Mouse (Mus musculus) limb, embryonic 14.5 days (tissue): Measurements from ENCODE around the gene Natd1. TPM values are rescaled to one million over a fixed set of nuclear protein-coding genes. Genes with fewer than 3 reads are reported as not detected.

Experiments
- ATAC-seq: fragments of 200-750 bp; cut with Nextera tagmentation; 2 replicates; pipeline ENCODE4 v1.8.0; 2017; ENCODE audit warnings: low read depth, moderate number of reproducible peaks, moderate TSS enrichment; ENCODE audit not compliant: low FRiP score
- DNase-seq: peaks from one replicate; pipeline ENCODE4 v3.0.0-alpha.2; 2015; ENCODE audit warnings: low spot score
- H3K27ac ChIP-seq: fragments of 300-500 bp; sonication (generic); replicated peaks from 2 replicates; pipeline ENCODE4 v1.5.1; 2014; ENCODE audit warnings: low read depth, mild to moderate bottlenecking, low read length, moderate library complexity, mixed read lengths
- H3K27me3 ChIP-seq: fragments of 300-500 bp; sonication (generic); 2 replicates; pipeline ENCODE4 v1.6.1; 2014; ENCODE audit warnings: low read length, mixed read lengths; ENCODE audit not compliant: control insufficient read depth, insufficient read depth
- H3K36me3 ChIP-seq: fragments of 300-500 bp; sonication (generic); 2 replicates; pipeline ENCODE4 v1.6.1; 2014; ENCODE audit warnings: mild to moderate bottlenecking, low read length, moderate library complexity, mixed read lengths; ENCODE audit not compliant: control insufficient read depth, insufficient read depth
- H3K4me1 ChIP-seq: fragments of 300-500 bp; sonication (generic); 2 replicates; pipeline ENCODE4 v1.6.1; 2014; ENCODE audit warnings: antibody characterized with exemption, low read length, mixed read lengths; ENCODE audit not compliant: control insufficient read depth, insufficient read depth
- H3K4me2 ChIP-seq: fragments of 300-500 bp; sonication (generic); replicated peaks from 2 replicates; pipeline ENCODE4 v1.6.1; 2014; ENCODE audit warnings: low read depth, mild to moderate bottlenecking, low read length, moderate library complexity; ENCODE audit not compliant: severe bottlenecking
- H3K4me3 ChIP-seq: fragments of 300-500 bp; sonication (generic); replicated peaks from 2 replicates; pipeline ENCODE4 v1.5.1; 2014; ENCODE audit warnings: low read length
- H3K9ac ChIP-seq: fragments of 300-500 bp; sonication (generic); 2 replicates; pipeline ENCODE4 v1.6.1; 2014; ENCODE audit warnings: mild to moderate bottlenecking, low read depth, low read length, moderate library complexity; ENCODE audit not compliant: severe bottlenecking
- H3K9me3 ChIP-seq: fragments of 300-500 bp; sonication (generic); 2 replicates; pipeline ENCODE4 v1.6.1; 2016; ENCODE audit warnings: low read length; ENCODE audit not compliant: control insufficient read depth
- POLR2A ChIP-seq: fragments of 200-500 bp; IDR thresholded peaks from 2 replicates; pipeline ENCODE4 v1.8.0; 2012; ENCODE audit warnings: inconsistent platforms, mild to moderate bottlenecking, moderate library complexity, borderline replicate concordance; ENCODE audit not compliant: insufficient read depth, insufficient read length; ENCODE audit errors: extremely low read depth
- WGBS: fragments of 180-500 bp; shearing (Covaris S2); extraction: QIAGEN DNeasy Blood & Tissue Kit; methylation state at CpG from one replicate; pipeline ENCODE4 v1.1.7; 2014; 5-methylcytosine and 5-hydroxymethylcytosine counted together
- polyA plus RNA-seq, 2 experiments: library from polyadenylated mRNA; depleted of rRNA in 1 of 2; stranded (reverse) in 1 of 2; unstranded in 1 of 2; fragments of >200 nt; fragmentation: Nextera tagmentation in 1 of 2; extraction: Ambion mirVana in 1 of 2; gene quantifications; 2 replicates each; pipeline versions ENCODE4 v1.2.1 to v1.2.3; 2012 to 2014

Natd1 gene
- polyA plus RNA-seq, 2 experiments: 21.6 to 25.5 TPM

DNA sequence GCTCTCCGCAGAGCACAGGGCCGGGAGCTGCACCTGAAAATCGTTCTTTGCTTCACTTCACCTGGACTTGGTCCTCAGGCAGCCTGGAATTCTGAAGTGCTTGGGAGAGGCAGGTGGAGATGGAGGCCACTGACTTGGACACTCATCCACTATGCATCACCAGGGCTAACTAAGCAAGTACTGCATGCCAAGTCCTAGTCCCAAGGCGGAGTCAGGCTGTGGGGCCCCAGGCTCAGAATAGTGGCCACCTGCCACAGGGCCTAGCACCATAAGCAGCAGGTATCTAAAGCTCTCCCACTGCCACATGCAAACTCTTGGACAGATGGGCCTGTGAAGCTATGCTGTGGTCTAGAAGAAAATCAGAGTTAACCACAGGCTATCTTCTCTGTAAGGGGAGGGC is 8.1 kb downstream of the Natd1 start:
- no peak overlapping the region for H3K9ac ChIP-seq
- H3K27me3 ChIP-seq: no peaks in the 10 kb centered on the region
- H3K4me1 ChIP-seq: peaks cover 7% of the 10 kb centered on the region; the same call in 1 of the 2 replicates
- WGBS: 81% methylated on average over 4 of the region's 4 CpGs
- no peak overlapping the region for H3K27ac ChIP-seq
- no peak overlapping the region for H3K4me3 ChIP-seq
- TF ChIP-seq POLR2A: no peak
- H3K36me3 ChIP-seq: peaks cover 34% of the 10 kb centered on the region
- no peak overlapping the region for H3K4me2 ChIP-seq
- ATAC-seq (no peak), DNase-seq (no peak)
- no peaks in the 10 kb centered on the region for H3K9me3 ChIP-seq

DNA sequence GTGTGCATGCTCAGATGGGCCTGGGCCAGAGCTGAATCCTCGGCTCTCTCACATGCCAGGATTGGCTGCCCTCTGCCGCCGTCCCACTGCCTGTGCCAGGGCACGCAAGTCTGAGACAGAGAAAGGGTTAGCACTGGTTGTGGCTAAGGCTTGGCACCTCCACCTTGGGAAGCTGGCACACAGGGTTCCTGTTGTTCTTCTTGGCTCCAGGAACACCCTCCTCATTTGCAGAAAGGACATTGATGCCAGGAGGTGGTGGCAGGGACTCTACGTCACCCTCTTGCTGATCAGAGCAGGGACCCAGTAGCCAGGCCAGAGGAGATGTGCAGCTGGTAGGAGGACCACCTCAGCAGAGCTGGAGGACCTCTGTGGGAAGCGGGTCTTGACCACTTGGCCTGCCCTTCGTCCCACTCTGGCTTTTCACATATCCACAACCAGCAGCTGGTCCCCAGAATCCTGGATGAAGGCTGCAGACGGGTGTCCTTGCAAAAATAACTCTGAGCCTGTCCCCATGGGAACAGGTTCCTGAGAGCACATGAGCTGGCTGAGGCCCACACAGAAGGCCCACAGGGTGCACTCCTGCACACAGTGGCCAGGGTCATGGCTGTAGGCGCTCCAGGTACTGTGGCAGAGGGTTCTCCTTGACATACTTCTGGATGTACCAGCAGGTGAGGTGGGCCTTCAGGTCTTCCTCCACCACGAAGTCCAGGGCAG is 9.0 kb downstream of the Natd1 start:
- Histone ChIP-seq H3K9ac (no peak overlapping the region), H3K36me3 (peaks cover 34% of the 10 kb centered on the region), H3K9me3 (no peaks in the 10 kb centered on the region), H3K27ac (no peak overlapping the region), H3K4me1 (peaks cover 7% of the 10 kb centered on the region; the same call in 1 of the 2 replicates), H3K4me2 (no peak overlapping the region), H3K4me3 (no peak overlapping the region), H3K27me3 (no peaks in the 10 kb centered on the region)
- WGBS: 92% methylated on average over 10 of the region's 10 CpGs
- DNase-seq (no peak), ATAC-seq (no peak)
- TF ChIP-seq POLR2A: no peak

DNA sequence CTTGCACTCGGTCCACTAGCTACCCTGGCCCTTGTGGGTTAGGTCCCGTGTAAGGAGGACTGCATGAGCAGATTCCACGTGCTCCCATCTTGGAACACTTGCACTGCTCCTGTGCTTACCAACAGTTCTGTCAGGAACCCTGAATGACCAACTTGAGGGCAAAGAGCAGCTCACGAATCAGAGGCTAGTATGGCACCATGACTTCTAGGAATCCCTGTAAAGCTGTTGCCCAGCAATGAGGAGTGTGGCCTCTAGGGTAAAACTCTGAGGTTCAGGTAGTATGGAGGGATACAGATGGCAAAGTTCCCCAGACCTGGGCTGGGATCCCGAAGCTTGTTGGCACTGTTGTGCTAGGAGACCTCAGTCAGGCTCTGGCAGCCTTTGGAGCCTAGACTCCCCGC is 10.9 kb downstream of the Natd1 start:
- no peak for TF ChIP-seq POLR2A
- Histone ChIP-seq H3K27me3 (no peaks in the 10 kb centered on the region), H3K9ac (no peak overlapping the region), H3K4me2 (no peak overlapping the region), H3K4me3 (no peak overlapping the region), H3K9me3 (no peaks in the 10 kb centered on the region), H3K4me1 (peaks cover 7% of the 10 kb centered on the region; the same call in 1 of the 2 replicates), H3K36me3 (peaks cover 34% of the 10 kb centered on the region), H3K27ac (no peak overlapping the region)
- DNase-seq: no peak
- no peak for ATAC-seq
- WGBS: 85% methylated on average over 6 of the region's 6 CpGs

DNA sequence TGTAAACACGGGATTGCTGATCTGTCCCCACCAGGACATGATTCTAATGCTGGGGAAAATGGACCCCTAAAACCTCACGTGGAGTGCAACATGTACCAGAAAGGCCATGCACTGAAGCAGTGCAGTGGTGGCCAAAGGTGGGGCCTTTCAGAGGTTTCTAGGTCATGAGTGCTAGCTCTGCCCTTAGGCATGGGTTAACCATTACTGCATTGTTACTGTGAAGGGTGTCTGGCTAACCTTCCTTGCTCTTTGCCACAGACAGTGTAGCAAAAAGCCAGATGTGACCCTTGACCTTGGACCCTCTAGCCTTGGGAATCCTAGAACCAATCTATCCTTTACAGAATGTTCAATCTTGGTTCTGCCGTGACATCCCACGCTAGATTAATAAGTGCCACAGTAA is 12.1 kb downstream of the Natd1 start:
- no peak overlapping the region for H3K4me3 ChIP-seq
- no peaks in the 10 kb centered on the region for H3K27me3 ChIP-seq
- no peak for TF ChIP-seq POLR2A
- H3K27ac ChIP-seq: no peak overlapping the region
- no peak for DNase-seq
- no peaks in the 10 kb centered on the region for H3K9me3 ChIP-seq
- no peak overlapping the region for H3K9ac ChIP-seq
- H3K4me2 ChIP-seq: no peak overlapping the region
- 18% methylated on average over 4 of the region's 4 CpGs for WGBS
- peaks cover 7% of the 10 kb centered on the region; the same call in 1 of the 2 replicates for H3K4me1 ChIP-seq
- peaks cover 34% of the 10 kb centered on the region for H3K36me3 ChIP-seq
- ATAC-seq: no peak

DNA sequence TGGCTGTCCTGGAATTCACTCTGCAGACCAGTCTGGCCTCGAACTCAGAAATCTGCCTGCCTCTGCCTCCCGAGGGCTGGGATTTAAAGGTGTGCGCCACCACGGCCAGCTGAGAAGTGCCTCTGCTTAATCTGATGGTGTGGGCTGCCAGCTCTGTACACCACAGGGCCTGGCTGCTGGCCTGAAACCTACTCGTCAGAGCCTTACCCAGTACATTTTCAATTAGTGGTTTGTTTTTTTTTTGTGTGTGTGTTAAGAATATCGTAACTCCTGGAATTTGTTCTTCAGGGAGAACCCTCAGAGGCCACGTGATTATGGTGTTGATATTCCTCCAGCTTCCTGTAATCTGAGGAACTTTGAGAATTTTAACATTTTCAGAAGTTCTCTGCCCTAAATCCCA is 12.5 kb downstream of the Natd1 start:
- H3K4me2 ChIP-seq: no peak overlapping the region
- TF ChIP-seq POLR2A: no peak
- no peak overlapping the region for H3K4me3 ChIP-seq
- peaks cover 34% of the 10 kb centered on the region for H3K36me3 ChIP-seq
- ATAC-seq: no peak
- H3K27ac ChIP-seq: no peak overlapping the region
- 57% methylated on average over 7 of the region's 7 CpGs for WGBS
- no peaks in the 10 kb centered on the region for H3K9me3 ChIP-seq
- peaks cover 7% of the 10 kb centered on the region; the same call in 1 of the 2 replicates for H3K4me1 ChIP-seq
- H3K27me3 ChIP-seq: no peaks in the 10 kb centered on the region
- H3K9ac ChIP-seq: no peak overlapping the region
- DNase-seq: no peak

DNA sequence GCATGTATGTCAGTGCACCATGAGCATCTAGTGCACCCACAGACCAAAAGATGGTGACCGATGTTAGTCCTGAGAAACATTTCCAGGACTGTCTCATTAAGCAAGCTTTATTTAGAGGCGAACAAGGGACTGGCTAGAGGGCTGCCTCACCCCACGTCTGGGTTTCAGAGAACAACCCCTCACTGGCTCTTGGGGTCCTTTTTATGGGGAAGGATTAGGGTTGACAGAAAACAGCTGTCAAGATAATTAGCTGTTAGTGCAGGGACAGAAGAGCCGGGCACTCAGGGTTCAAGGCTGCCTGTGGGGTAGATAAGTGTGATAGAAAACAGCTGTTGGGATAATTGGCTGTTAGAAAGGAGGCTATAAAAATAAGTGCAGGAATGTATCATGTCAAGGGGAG is 18.6 kb downstream of the Natd1 start:
- Histone ChIP-seq H3K4me1 (peaks cover 7% of the 10 kb centered on the region; the same call in 1 of the 2 replicates), H3K4me2 (no peak overlapping the region), H3K27ac (no peak overlapping the region), H3K4me3 (no peak overlapping the region), H3K9me3 (no peaks in the 10 kb centered on the region), H3K9ac (no peak overlapping the region), H3K36me3 (no peaks in the 10 kb centered on the region), H3K27me3 (no peaks in the 10 kb centered on the region)
- WGBS: 4% methylated on average over 4 of the region's 4 CpGs
- no peak for TF ChIP-seq POLR2A
- peak; percentile 43 for DNase-seq
- peak; percentile 71 for ATAC-seq
